Mouse (Mus musculus) right cerebral cortex, postnatal 25 days (tissue): ENCODE measurements at regions not wholly inside any gene's neighbourhood (a gene's known extent, or its start where the extent isn't known, plus 50 kb on each side); places are given as distances from the start of the nearest gene placed in this dataset.

Source experiments
- DNase-seq: peaks from one replicate; pipeline ENCODE4 v3.0.0; 2022

DNA sequence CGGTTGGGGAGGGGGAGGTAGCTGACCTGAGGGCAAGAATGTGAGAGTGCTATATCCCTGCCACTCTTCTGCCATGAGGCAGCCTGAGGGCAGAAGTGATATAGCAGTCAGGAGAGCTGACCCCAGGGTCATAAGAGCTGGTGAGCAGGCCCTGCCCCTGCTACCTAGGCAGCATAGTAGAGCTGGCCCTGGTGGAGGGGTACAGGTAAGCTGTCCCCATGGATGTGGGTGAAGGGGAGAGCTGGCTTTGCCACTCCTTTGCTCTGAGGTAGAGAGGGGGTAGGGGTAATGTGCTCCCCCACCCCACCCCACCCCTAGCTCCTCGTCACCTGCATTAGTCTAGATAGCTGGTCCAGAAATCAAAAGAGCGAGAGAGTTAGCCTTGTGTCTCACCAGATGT is 61.3 kb upstream of the Gm3839 start:
- DNase-seq, result no peak

DNA sequence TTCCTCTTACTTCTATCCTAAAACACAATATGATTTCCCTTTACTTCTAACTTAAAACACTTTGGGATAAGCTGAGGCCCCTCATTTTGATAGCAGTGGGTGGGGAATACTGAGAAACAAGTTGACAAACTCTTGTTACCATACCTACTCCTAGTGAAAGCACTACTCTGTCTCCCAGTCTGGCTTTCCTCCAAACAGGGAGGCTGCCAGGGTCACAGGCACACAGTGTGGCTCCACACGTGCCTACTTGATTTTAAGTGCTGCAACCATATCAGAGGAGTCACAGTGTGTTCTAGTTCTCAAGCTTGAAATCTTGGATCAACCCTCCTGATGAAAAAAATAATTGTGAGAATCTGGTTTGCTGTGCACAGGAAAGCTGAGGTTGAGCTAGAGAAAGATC is 65.8 kb upstream of the Gm3839 start:
- no peak for DNase-seq

DNA sequence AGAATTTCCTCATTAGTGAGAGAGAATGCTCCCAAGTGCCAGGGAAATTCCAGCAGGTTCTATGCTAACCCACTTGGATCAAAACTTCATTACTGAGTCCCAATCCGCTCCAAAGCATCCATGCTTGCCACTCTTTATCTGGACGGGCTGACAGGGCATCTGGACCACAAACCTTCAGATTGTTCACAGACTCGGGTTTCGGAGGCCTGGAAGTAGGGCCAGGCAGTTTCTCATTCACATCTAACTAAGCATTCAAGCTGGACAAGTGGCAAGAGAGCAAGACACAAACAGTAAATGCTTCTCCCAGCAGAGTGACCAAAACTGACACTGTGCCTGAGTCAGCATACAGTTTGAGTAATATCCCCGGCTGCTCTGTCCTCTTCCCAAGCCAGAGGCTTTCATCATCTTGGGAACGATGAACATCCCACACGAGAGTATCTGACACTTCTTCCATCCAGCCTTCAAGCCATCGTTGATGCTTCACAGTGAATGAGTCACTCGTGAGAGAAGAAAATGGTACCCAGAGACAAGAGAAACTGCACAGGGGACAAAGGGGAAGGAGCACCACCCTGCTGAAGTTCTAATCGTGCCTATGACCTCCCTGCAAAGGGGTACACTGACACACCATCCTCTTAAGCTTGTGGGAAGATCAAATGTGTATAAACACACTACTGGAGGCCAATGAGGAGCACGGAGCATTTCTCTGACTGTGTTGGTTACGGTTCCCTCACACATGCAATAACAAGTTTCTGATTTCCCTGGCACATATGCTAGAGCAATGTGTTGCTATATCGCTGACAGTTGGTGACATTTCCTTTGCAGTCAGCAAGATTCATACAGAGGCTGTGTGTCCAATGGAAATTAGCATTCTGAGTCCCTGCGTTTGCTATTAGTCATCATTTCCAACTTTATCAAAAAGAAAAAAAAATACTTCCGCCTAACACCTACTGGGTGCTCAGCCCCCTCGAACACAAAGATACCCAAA is 72.0 kb upstream of the Gm3839 start:
- DNase-seq, result peak; percentile 35

DNA sequence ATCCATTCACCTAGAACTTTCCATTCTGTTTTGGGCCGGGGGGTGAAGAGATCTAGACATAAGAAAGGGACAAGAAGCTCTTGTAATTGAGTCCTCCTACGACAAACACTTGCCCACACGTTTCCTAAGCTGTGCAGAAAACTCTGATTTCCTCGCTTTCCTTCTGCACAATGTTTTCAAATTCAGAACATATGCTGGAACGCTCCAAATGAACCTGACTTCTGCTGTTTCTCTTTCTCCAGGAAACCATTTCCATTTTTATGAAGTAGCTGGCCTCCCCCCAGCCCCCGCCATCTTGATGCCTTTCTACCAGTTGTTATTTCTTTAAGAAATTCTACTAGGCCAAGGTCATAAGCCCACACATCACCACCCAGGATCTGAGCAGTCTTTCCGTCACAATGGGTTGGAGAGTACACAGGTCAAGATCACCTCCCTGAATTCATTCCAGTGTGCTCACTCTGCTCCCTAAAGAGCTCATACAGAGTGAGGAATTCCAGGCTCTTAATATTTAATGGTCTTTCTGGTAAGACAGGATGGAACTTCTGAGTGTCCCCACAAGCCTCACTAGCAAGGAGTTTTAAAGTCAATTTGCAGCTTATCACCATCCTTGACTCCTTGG is 78.7 kb upstream of the Gm3839 start:
- peak; percentile 10 for DNase-seq

DNA sequence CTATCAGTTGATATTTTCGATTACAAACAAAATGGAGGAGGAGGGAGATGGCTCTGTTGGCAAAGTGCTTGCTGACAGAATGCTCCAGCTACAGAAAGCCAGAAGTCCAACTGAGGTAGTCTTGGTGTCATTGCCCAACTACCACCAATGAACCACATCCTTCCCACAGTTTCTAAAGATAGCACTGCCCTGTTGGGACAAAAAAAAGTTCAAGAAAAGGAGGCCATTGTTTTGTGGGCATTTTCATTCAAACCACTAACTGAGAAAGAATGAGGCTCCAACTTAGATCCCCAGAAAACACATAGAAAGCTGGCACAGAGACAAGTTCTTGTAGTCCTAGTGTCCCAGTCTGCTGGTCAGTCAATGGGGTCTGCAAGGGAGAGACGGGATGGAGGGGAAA is 82.1 kb upstream of the Gm3839 start:
- DNase-seq, result no peak

DNA sequence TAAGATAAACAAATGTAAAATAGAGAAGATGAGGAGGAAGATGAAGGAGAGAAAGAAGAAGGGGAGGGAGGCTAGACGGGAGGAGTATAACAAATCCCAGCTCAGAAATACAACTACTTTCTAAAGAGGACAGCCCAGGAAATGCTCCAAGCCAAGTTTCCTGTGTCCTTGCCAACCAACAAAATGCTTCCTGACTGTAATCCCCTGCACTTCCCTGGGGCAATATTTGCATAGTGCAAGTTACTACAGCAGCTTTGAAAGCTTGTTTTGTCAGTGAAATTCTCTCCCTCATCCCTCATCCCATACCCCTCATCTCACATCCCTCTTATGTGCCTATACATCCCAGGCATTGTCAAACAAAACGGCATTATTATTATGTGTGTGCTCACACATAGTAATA is 83.7 kb upstream of the Gm3839 start:
- DNase-seq, result no peak

DNA sequence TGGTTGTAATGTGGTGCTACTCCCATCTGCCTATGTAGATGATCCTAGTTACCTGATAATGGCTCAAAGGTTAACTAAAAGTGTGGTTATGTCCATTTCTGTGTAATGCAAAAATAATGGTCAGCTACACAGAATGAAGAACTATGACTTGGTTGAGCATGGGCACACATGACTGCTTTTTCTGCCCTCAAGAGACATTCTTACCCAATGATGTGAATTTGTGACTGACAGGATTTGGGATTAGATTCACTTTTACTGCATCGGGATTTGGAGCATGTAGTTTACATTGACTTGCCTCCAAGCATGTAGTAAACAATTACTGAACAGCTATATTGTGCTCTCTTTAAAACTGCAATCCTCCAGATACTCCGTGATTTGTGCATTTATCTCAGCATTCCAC is 93.4 kb upstream of the Gm3839 start:
- DNase-seq, result no peak

DNA sequence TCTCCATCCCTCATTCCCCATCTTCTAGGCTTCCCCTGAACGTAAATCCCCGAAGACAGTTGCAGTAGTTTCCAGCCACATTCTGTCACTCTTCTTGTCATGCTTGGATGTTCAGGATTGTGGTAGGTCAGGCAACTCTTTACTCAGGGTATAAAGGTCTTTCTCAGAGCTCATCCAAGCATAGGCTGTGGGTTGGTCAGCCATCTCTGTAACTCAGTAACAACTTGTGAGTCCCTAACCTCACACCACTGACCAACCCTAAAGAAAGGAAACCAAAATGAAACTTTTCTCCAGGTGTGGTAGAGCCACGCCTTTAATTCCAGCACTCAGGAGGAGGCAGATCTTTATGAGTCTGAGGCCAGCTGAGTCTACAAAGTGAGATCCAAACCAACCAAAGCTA is 75.6 kb upstream of the Ptprg start:
- no peak for DNase-seq

DNA sequence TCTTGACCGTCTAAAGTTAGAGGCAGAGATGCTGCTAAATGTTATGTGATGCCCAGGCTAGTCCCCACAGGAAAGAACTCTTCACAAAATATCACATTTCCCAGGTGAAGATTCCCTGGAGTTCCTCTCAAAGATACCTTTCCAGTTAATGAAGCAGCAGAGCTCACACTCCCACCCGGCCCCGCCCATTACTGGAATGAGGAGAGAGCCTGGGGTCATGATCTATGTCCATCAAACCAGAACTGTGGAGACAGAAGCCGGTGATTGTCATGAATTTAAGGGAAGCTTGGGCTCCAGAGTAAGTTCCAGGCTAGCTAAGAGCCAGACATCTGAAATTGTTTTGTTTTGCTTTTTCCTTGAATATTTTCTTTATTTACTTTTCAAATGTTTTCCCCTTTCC is 71.2 kb upstream of the Ptprg start:
- DNase-seq, result no peak

DNA sequence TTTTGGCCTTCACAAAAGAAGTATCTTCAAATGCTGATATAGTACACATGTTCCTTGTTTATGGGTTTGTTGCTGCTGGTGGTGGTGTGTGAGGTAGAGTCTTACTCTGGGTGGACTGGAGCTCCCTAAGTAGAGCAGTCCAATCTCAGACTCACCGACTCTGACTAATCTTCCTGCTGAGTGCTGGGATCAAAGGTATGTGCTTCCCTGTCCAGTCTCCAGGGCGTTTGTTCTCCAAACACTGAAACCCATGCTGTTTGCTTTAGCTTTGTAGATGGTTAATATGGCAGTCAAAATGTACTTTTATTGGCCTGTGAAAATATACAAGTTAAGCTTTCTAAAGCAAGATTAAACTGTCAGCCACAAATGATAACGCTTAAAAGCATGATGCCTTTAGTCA is 67.0 kb upstream of the Ptprg start:
- no peak for DNase-seq

DNA sequence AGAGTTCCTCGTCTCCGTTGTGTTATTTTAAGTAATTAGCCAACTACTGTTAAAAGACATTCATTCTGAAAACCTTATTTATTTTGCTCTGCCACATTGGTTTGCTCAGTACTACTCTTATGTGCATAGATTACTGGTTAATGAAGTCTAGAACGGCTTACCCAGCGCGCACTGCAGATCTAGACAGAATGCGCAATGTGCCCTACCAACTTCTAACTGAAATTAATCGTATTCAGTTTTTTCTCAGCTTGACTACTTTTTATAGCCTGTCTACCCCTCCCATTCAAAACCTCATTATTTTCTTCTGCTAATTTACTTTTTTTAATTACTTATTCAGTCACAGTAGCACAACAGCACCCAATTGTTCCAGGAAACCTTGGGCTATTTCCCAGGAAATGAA is 51.6 kb upstream of the Ptprg start:
- DNase-seq, result no peak

DNA sequence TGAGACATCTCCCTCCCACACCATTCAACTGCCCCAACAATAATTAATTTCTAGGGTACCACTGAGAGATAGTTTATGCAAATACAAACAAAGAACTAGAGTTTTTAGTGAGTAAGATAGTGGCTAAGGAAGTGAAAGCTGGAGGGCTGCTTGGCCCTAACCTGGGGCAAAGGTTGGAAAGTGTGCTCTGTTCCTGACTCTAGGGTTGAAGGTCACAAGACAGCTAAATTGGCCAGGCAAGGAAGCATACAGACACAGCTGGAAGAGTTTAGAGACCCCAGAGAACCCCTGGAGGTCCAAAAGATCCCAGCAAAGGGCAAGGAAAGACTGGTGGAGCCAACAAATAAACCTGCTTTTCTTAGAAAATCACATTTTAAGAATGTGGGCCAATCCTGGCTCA is 50.2 kb upstream of the Ptprg start:
- DNase-seq, result no peak
